Mouse (Mus musculus): ENCODE results near the gene Erich4. TPM values are rescaled to one million over a fixed set of nuclear protein-coding genes. Genes with fewer than 3 reads are reported as not detected.

Gene Erich4
- polyA plus RNA-seq, 1 experiment from 2014 or later = not detected

GRCm38 (mm10) chr7:25639754-25640153 lies 24.1 kb upstream of the Erich4 start:
- Histone ChIP-seq H3K27me3 (replicated peaks) (no peaks in the 10 kb centered on the region), H3K9me3 (no peaks in the 10 kb centered on the region), H3K9ac (no peak overlapping the region), H3K4me2 (no peak overlapping the region), H3K27ac (replicated peaks) (no peak overlapping the region), H3K36me3 (peaks cover 31% of the 10 kb centered on the region), H3K4me1 (peaks cover 22% of the 10 kb centered on the region), H3K4me3 (no peak overlapping the region)
- ATAC-seq (ENCODE audit: extremely low read depth, insufficient number of reproducible peaks, low FRiP score, low TSS enrichment) = no peak
- 87% methylated on average over 4 of the region's 4 CpGs for WGBS

GRCm38 (mm10) chr7:25637099-25637498 lies 21.4 kb upstream of the Erich4 start:
- Histone ChIP-seq H3K4me1 (peaks cover 15% of the 10 kb centered on the region), H3K27me3 (replicated peaks) (no peaks in the 10 kb centered on the region), H3K36me3 (peaks cover 46% of the 10 kb centered on the region), H3K4me3 (no peak overlapping the region), H3K9me3 (no peaks in the 10 kb centered on the region), H3K9ac (no peak overlapping the region), H3K4me2 (no peak overlapping the region), H3K27ac (replicated peaks) (no peak overlapping the region)
- no peak for ATAC-seq (ENCODE audit: extremely low read depth, insufficient number of reproducible peaks, low FRiP score, low TSS enrichment)
- WGBS = 72% methylated on average over 5 of the region's 5 CpGs

GRCm38 (mm10) chr7:25636373-25636772 lies 20.7 kb upstream of the Erich4 start:
- WGBS = 14% methylated on average over 3 of the region's 3 CpGs
- H3K4me2 ChIP-seq = no peak overlapping the region
- H3K9me3 ChIP-seq = no peaks in the 10 kb centered on the region
- H3K4me3 ChIP-seq = no peak overlapping the region
- no peak overlapping the region for H3K27ac ChIP-seq (replicated peaks)
- ATAC-seq (ENCODE audit: extremely low read depth, insufficient number of reproducible peaks, low FRiP score, low TSS enrichment) = no peak
- H3K36me3 ChIP-seq = peaks cover 51% of the 10 kb centered on the region
- H3K4me1 ChIP-seq = peaks cover 15% of the 10 kb centered on the region
- H3K27me3 ChIP-seq (replicated peaks) = no peaks in the 10 kb centered on the region
- no peak overlapping the region; the same call in 1 of the 2 replicates for H3K9ac ChIP-seq

- WGBS = 79% methylated on average over 5 of the region's 5 CpGs
- H3K27me3 ChIP-seq (replicated peaks) = 0 out of 2 replicates have a peak, but pooled peaks cover 8% of the 10 kb centered on the region
- no peaks in the 10 kb centered on the region for H3K9me3 ChIP-seq
- no peak for ATAC-seq (ENCODE audit: extremely low read depth, insufficient number of reproducible peaks, low FRiP score, low TSS enrichment)
- H3K4me1 ChIP-seq = peaks cover 22% of the 10 kb centered on the region
- peaks cover 59% of the 10 kb centered on the region for H3K36me3 ChIP-seq
- no peak overlapping the region for H3K4me3 ChIP-seq
- H3K27ac ChIP-seq (replicated peaks) = no peak overlapping the region
- no peak overlapping the region for H3K4me2 ChIP-seq
- H3K9ac ChIP-seq = no peak overlapping the region
Measured at GRCm38 (mm10) chr7:25632679-25633078, 17.0 kb upstream of the Erich4 start.

GRCm38 (mm10) chr7:25628323-25628620 lies 12.6 kb upstream of the Erich4 start:
- WGBS = 35% methylated on average over 8 of the region's 8 CpGs
- Histone ChIP-seq H3K27me3 (replicated peaks) (0 out of 2 replicates have a peak, but pooled peaks cover 8% of the 10 kb centered on the region), H3K4me2 (peak overlapping the region; percentile 81), H3K4me1 (peaks cover 55% of the 10 kb centered on the region), H3K9me3 (no peaks in the 10 kb centered on the region), H3K36me3 (peaks cover 65% of the 10 kb centered on the region), H3K27ac (replicated peaks) (no peak overlapping the region), H3K9ac (peak overlapping the region; percentile 81), H3K4me3 (peak overlapping the region; percentile 55)
- no peak for ATAC-seq (ENCODE audit: extremely low read depth, insufficient number of reproducible peaks, low FRiP score, low TSS enrichment)

GRCm38 (mm10) chr7:25627431-25628322 lies 12.0 kb upstream of the Erich4 start:
- Histone ChIP-seq H3K27me3 (replicated peaks) (0 out of 2 replicates have a peak, but pooled peaks cover 8% of the 10 kb centered on the region), H3K4me3 (peak overlapping the region; percentile 55), H3K9ac (peak overlapping the region; percentile 81), H3K27ac (replicated peaks) (peak overlapping the region; percentile 80), H3K36me3 (peaks cover 64% of the 10 kb centered on the region), H3K9me3 (no peaks in the 10 kb centered on the region), H3K4me2 (peak overlapping the region; percentile 81), H3K4me1 (peaks cover 55% of the 10 kb centered on the region)
- peak; percentile 52; the same call in 1 of the 2 replicates for ATAC-seq (ENCODE audit: extremely low read depth, insufficient number of reproducible peaks, low FRiP score, low TSS enrichment)
- 12% methylated on average over 38 of the region's 38 CpGs for WGBS

GRCm38 (mm10) chr7:25626509-25627430 lies 11.1 kb upstream of the Erich4 start, which contains the start of gene B3gnt8:
B3gnt8 (plus strand) TSS chr7:25626654.
- peak within 1 kb of the TSS; percentile 81 for H3K4me2 ChIP-seq
- H3K9ac ChIP-seq = peak within 1 kb of the TSS; percentile 81
- peak within 1 kb of the TSS; percentile 55 for H3K4me3 ChIP-seq
- H3K4me1 ChIP-seq = peaks cover 55% of the 10 kb centered on the region
- ATAC-seq (ENCODE audit: extremely low read depth, insufficient number of reproducible peaks, low FRiP score, low TSS enrichment) = no peak; the same call in 1 of the 2 replicates
- H3K27me3 ChIP-seq (replicated peaks) = 0 out of 2 replicates have a peak, but pooled peaks cover 8% of the 10 kb centered on the region
- H3K36me3 ChIP-seq = peaks cover 64% of the 10 kb centered on the region
- peak within 1 kb of the TSS; percentile 80 for H3K27ac ChIP-seq (replicated peaks)
- WGBS = 10% methylated on average over 29 of the region's 29 CpGs
- no peaks in the 10 kb centered on the region for H3K9me3 ChIP-seq

GRCm38 (mm10) chr7:25625594-25626250 lies 10.0 kb upstream of the Erich4 start:
- Histone ChIP-seq H3K27ac (replicated peaks) (peak overlapping the region; percentile 80), H3K4me1 (peaks cover 55% of the 10 kb centered on the region), H3K36me3 (peaks cover 64% of the 10 kb centered on the region), H3K4me2 (no peak overlapping the region), H3K9ac (no peak overlapping the region), H3K4me3 (no peak overlapping the region), H3K9me3 (no peaks in the 10 kb centered on the region), H3K27me3 (replicated peaks) (0 out of 2 replicates have a peak, but pooled peaks cover 8% of the 10 kb centered on the region)
- 74% methylated on average over 10 of the region's 10 CpGs for WGBS
- ATAC-seq (ENCODE audit: extremely low read depth, insufficient number of reproducible peaks, low FRiP score, low TSS enrichment) = no peak

GRCm38 (mm10) chr7:25624851-25625250 lies 9.2 kb upstream of the Erich4 start:
- no peak for ATAC-seq (ENCODE audit: extremely low read depth, insufficient number of reproducible peaks, low FRiP score, low TSS enrichment)
- H3K9ac ChIP-seq = no peak overlapping the region
- 0 out of 2 replicates have a peak, but pooled peaks cover 8% of the 10 kb centered on the region for H3K27me3 ChIP-seq (replicated peaks)
- no peaks in the 10 kb centered on the region for H3K9me3 ChIP-seq
- peak overlapping the region; percentile 61 for H3K27ac ChIP-seq (replicated peaks)
- H3K36me3 ChIP-seq = peaks cover 56% of the 10 kb centered on the region
- WGBS = 44% methylated on average over 5 of the region's 5 CpGs
- no peak overlapping the region for H3K4me2 ChIP-seq
- H3K4me1 ChIP-seq = peaks cover 58% of the 10 kb centered on the region
- no peak overlapping the region for H3K4me3 ChIP-seq

- Histone ChIP-seq H3K4me2 (no peak overlapping the region), H3K27me3 (replicated peaks) (0 out of 2 replicates have a peak, but pooled peaks cover 7% of the 10 kb centered on the region), H3K9ac (no peak overlapping the region), H3K4me3 (no peak overlapping the region), H3K9me3 (no peaks in the 10 kb centered on the region), H3K27ac (replicated peaks) (peak overlapping the region; percentile 61; the same call in 1 of the 2 replicates), H3K36me3 (peaks cover 50% of the 10 kb centered on the region), H3K4me1 (peaks cover 60% of the 10 kb centered on the region)
- no peak for ATAC-seq (ENCODE audit: extremely low read depth, insufficient number of reproducible peaks, low FRiP score, low TSS enrichment)
- whole genome bisulfite sequencing = 76% methylated on average over 11 of the region's 11 CpGs
Measured at GRCm38 (mm10) chr7:25623857-25624370, 8.2 kb upstream of the Erich4 start.
